Mouse (Mus musculus) hindbrain, embryonic 15.5 days (tissue): Measurements from ENCODE around the gene Hist1h2bk. TPM values are rescaled to one million over a fixed set of nuclear protein-coding genes. Genes with fewer than 3 reads are reported as not detected.
"Not testable (repeated sequence)": the region's sequence is repeated elsewhere in the genome, so short reads cannot be mapped to it uniquely, and the experiment has no call there.

ENCODE experiments used
- ATAC-seq: fragments of 200-750 bp; cut with Nextera tagmentation; 2 replicates; pipeline ENCODE4 v1.8.0; 2017; ENCODE audit warnings: low read depth, moderate number of reproducible peaks, moderate TSS enrichment; ENCODE audit not compliant: low FRiP score
- H3K27ac ChIP-seq: fragments of 300-500 bp; sonication (generic); replicated peaks from 2 replicates; pipeline ENCODE4 v1.5.1; 2015; ENCODE audit warnings: mild to moderate bottlenecking, inconsistent platforms
- H3K27me3 ChIP-seq: fragments of 300-500 bp; sonication (generic); 2 replicates; pipeline ENCODE4 v1.6.1; 2015; ENCODE audit warnings: control low read depth, inconsistent platforms
- H3K36me3 ChIP-seq: fragments of 300-500 bp; sonication (generic); 2 replicates; pipeline ENCODE4 v1.6.1; 2015; ENCODE audit warnings: control low read depth, inconsistent platforms
- H3K4me1 ChIP-seq: fragments of 300-500 bp; sonication (generic); replicated peaks from 2 replicates; pipeline ENCODE4 v1.6.1; 2015; ENCODE audit warnings: control low read depth, inconsistent platforms
- H3K4me2 ChIP-seq: fragments of 300-500 bp; sonication (generic); 2 replicates; pipeline ENCODE4 v1.6.1; 2015; ENCODE audit warnings: moderate library complexity, mild to moderate bottlenecking, inconsistent platforms
- H3K4me3 ChIP-seq: fragments of 300-500 bp; sonication (generic); 2 replicates; pipeline ENCODE4 v1.5.1; 2015; ENCODE audit warnings: mild to moderate bottlenecking, inconsistent platforms
- H3K9ac ChIP-seq: fragments of 300-500 bp; sonication (generic); 2 replicates; pipeline ENCODE4 v1.6.1; 2015; ENCODE audit warnings: inconsistent platforms
- H3K9me3 ChIP-seq: fragments of 300-500 bp; sonication (generic); 2 replicates; pipeline ENCODE4 v1.6.1; 2016; ENCODE audit warnings: control low read depth, inconsistent platforms
- WGBS: fragments of 180-500 bp; shearing (Covaris S2); methylation state at CpG from one replicate; pipeline ENCODE4 v1.1.7; 2015; 5-methylcytosine and 5-hydroxymethylcytosine counted together
- polyA plus RNA-seq: library from polyadenylated mRNA; unstranded; fragments of >200 nt; fragmentation: Nextera tagmentation; extraction: Ambion mirVana; gene quantifications from 2 replicates; pipeline ENCODE4 v1.2.1, GENCODE M21; 2015

Gene Hist1h2bk
- polyA plus RNA-seq, 1 experiment from 2014 or later: 1.2 TPM

DNA sequence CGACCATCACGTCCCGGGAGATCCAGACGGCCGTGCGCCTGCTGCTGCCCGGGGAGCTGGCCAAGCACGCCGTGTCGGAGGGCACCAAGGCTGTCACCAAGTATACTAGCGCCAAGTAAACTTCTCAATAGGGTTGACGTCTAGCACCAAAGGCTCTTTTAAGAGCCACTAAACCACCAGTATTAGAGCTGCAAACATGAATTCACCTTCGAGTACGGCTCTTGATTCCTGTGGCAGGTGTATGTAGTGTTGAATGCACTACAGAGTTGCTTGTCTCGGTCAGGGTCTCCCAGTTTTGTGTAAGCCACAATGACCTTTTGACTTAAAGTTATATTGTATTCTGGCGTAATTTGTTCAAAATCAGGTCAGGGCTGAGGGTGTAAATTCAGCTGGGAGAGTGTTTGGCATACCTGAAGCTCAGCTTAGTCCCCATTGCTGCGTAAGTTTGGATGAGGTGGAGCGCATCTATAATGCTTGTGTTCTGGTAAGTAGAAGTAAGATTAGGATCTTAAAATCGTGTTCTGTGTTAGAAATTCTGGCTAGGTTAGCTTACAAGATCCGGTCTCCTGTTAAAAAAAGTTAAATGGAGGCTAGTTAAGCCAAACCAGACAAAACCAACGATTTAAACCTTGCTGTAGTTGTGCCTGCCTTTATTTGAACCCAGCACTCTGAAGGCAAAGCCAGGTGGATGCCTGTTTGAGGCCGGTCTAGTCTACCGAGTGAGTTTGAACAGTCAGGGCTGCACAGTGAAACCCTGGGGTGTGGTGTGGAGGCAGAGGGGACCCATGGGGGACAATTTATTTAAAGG is 683 bp downstream of the Hist1h2bk start:
- H3K9ac ChIP-seq: peak overlapping the region; percentile 30
- H3K36me3 ChIP-seq: no peaks in the 10 kb centered on the region
- no peaks in the 10 kb centered on the region for H3K27me3 ChIP-seq
- peak overlapping the region; percentile 74 for H3K4me2 ChIP-seq
- ATAC-seq: no peak
- no peaks in the 10 kb centered on the region for H3K9me3 ChIP-seq
- 2% methylated on average over 20 of the region's 23 CpGs for WGBS
- H3K4me3 ChIP-seq: peak overlapping the region; percentile 43
- peaks cover 27% of the 10 kb centered on the region for H3K4me1 ChIP-seq
- peak overlapping the region; percentile 54; the same call in 1 of the 2 replicates for H3K27ac ChIP-seq

GRCm38 (mm10) chr13:22036986-22037385 is 1.3 kb downstream of the Hist1h2bk start:
- H3K36me3 ChIP-seq: no peaks in the 10 kb centered on the region
- H3K4me2 ChIP-seq: peak overlapping the region; percentile 74
- no peaks in the 10 kb centered on the region for H3K9me3 ChIP-seq
- peaks cover 34% of the 10 kb centered on the region for H3K4me1 ChIP-seq
- no peak overlapping the region for H3K4me3 ChIP-seq
- H3K9ac ChIP-seq: no peak overlapping the region
- ATAC-seq: no peak
- no peaks in the 10 kb centered on the region for H3K27me3 ChIP-seq
- no peak overlapping the region for H3K27ac ChIP-seq
- 61% methylated on average over 3 of the region's 3 CpGs for WGBS

GRCm38 (mm10) chr13:22037415-22037814 is 1.7 kb downstream of the Hist1h2bk start:
- WGBS: 88% methylated on average over 2 of the region's 2 CpGs

GRCm38 (mm10) chr13:22039364-22039763 is 3.7 kb downstream of the Hist1h2bk start:
- Histone ChIP-seq H3K9ac (no peak overlapping the region), H3K9me3 (no peaks in the 10 kb centered on the region), H3K4me2 (no peak overlapping the region), H3K4me3 (no peak overlapping the region), H3K27ac (no peak overlapping the region), H3K36me3 (no peaks in the 10 kb centered on the region), H3K27me3 (no peaks in the 10 kb centered on the region), H3K4me1 (peaks cover 47% of the 10 kb centered on the region)
- WGBS: 73% methylated on average over 5 of the region's 5 CpGs
- no peak for ATAC-seq

More at GRCm38 (mm10) chr13:22037415-22037814, 1.7 kb downstream of the Hist1h2bk start:
- no peaks in the 10 kb centered on the region for H3K27me3 ChIP-seq
- no peak overlapping the region for H3K4me2 ChIP-seq
- no peak overlapping the region for H3K9ac ChIP-seq
- H3K27ac ChIP-seq: no peak overlapping the region
- H3K4me1 ChIP-seq: peaks cover 38% of the 10 kb centered on the region
- no peak overlapping the region for H3K4me3 ChIP-seq
- ATAC-seq: no peak
- no peaks in the 10 kb centered on the region for H3K9me3 ChIP-seq
- no peaks in the 10 kb centered on the region for H3K36me3 ChIP-seq

- Histone ChIP-seq H3K4me1 (peaks cover 43% of the 10 kb centered on the region), H3K4me3 (peak overlapping the region; percentile 39), H3K9me3 (no peaks in the 10 kb centered on the region), H3K4me2 (peak overlapping the region; percentile 82), H3K27ac (peak overlapping the region; percentile 80), H3K9ac (peak overlapping the region; percentile 37; the same call in 1 of the 2 replicates), H3K36me3 (no peaks in the 10 kb centered on the region), H3K27me3 (no peaks in the 10 kb centered on the region)
- WGBS: 11% methylated on average over 2 of the region's 2 CpGs
- ATAC-seq: no peak
Measured at GRCm38 (mm10) chr13:22039951-22040463, 4.3 kb downstream of the Hist1h2bk start.

DNA sequence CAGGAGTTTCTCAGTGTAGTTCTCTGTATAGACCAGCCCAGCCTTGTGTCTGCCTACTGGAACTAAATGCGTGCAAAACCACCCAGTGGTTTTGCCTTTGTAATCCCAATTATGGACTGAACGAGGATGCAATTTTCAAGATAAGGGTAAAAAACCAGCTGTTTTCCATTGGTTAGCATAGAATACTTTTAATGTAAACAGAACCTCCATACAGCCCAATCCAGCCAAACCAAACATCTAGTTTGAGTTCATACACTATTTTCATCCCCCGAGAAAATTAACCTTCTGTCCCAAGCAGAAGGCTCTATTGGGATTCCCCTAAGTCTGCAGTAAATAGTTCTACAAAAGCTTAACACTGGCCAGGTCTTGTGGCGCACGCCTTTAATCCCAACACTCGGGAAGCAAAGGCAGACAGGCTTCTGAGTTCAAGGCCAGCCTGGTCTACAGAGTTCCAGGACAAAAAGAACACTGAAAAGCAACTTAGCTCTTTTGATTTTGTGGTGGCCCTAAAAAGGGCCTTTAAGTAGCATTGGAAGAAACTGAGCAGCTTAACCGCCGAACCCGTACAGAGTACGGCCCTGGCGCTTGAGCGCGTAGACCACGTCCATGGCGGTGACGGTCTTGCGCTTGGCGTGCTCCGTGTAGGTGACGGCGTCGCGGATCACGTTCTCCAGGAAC is 4.9 kb downstream of the Hist1h2bk start:
- WGBS: under 1% methylated on average over 23 of the region's 24 CpGs
- ATAC-seq: peak; percentile 6; the same call in 1 of the 2 replicates
- peak overlapping the region; percentile 37 for H3K9ac ChIP-seq
- peak overlapping the region; percentile 82 for H3K4me2 ChIP-seq
- H3K4me1 ChIP-seq: peaks cover 43% of the 10 kb centered on the region
- H3K27me3 ChIP-seq: no peaks in the 10 kb centered on the region
- no peaks in the 10 kb centered on the region for H3K36me3 ChIP-seq
- H3K27ac ChIP-seq: peak overlapping the region; percentile 80
- peak overlapping the region; percentile 39 for H3K4me3 ChIP-seq
- H3K9me3 ChIP-seq: no peaks in the 10 kb centered on the region

DNA sequence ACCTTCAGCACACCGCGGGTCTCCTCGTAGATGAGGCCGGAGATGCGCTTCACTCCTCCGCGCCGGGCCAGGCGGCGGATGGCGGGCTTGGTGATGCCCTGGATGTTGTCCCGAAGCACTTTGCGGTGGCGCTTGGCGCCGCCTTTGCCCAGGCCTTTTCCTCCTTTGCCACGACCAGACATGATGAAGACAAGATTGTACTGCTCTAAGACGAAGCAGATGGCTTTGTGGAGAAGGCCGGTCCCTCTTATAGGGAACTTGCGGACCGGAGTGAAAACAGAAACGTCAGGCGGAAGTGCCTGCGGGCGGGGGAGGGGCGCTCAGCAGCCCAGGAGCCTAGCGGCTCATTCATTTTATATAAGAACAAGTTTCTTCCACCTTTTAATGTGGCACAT is 5.5 kb downstream of the Hist1h2bk start, which contains the start of gene Hist1h4i:
TSS of gene Hist1h4i (minus strand) at position 221 of the 395 bp plus-strand sequence.
- Histone ChIP-seq H3K9ac (peak within 1 kb of the TSS; percentile 37), H3K4me2 (peak within 1 kb of the TSS; percentile 82), H3K27ac (peak within 1 kb of the TSS; percentile 80), H3K4me3 (peak within 1 kb of the TSS; percentile 44), H3K4me1 (peaks cover 42% of the 10 kb centered on the region)
- H3K27me3 ChIP-seq, H3K9me3 ChIP-seq, H3K36me3 ChIP-seq: not testable (repeated sequence)
- peak; percentile 71 for ATAC-seq
- under 1% methylated on average over 26 of the region's 27 CpGs for WGBS

DNA sequence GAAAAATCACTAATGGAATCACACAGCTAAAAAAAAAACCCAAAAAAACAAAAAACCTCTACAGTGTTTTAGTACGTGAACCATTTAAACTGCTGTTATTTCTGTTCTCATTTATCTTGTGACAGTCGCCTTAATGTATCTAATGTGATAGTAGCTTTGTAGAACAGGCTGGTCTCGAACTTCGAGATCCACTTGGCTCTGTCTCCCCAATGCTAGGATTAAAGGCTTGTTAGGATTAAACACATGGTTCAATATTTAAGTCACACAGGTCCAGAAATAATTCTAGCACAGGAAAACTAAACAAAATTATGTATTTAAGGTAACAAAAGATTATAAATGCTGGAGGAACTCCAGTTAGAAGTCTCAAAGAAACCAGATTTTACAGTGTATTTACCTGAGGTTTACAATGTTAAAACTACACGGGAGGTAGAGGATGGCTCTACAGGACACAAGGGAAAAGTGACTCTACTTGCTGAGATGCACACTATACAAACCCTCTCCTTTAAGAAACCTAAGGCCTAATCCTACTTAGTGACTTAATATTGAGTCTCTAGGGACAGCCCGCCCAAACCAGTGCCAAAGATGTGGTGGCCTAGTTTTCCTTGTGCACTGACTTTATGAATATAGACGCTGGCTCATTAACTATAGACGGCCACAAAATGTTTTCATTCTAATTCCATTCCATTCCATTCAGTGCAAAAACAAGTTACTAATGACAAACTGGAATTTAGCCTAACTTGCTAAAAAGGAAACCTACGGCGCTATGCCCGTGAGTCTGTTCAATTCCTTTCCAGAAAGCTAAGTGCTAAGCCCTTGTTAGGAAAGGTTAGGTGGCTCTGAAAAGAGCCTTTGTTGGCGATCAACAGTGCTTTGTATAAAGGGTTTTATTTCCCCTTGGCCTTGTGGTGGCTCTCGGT is 6.2 kb downstream of the Hist1h2bk start:
- Histone ChIP-seq H3K27me3 (no peaks in the 10 kb centered on the region), H3K4me2 (peak overlapping the region; percentile 82), H3K4me1 (peaks cover 35% of the 10 kb centered on the region), H3K9ac (no peak overlapping the region), H3K4me3 (peak overlapping the region; percentile 44), H3K36me3 (no peaks in the 10 kb centered on the region), H3K27ac (peak overlapping the region; percentile 71), H3K9me3 (no peaks in the 10 kb centered on the region)
- ATAC-seq: no peak
- WGBS: 2% methylated on average over 13 of the region's 13 CpGs

- Histone ChIP-seq H3K27ac (peak within 1 kb of the TSS; percentile 88), H3K4me3 (peak within 1 kb of the TSS; percentile 44), H3K4me1 (peaks cover 35% of the 10 kb centered on the region), H3K4me2 (peak within 1 kb of the TSS; percentile 82), H3K9ac (peak within 1 kb of the TSS; percentile 44)
- not testable (repeated sequence) for H3K9me3 ChIP-seq, H3K36me3 ChIP-seq, H3K27me3 ChIP-seq
- under 1% methylated on average over 51 of the region's 80 CpGs for WGBS
- ATAC-seq: peak; percentile 95
Measured at GRCm38 (mm10) chr13:22042568-22043502, 7.2 kb downstream of the Hist1h2bk start, which contains the start of the genes Hist1h2ag and Hist1h2bj. Gene Hist1h2ag (minus strand): TSS chr13:22042944. Gene Hist1h2bj (plus strand): TSS chr13:22043214.

GRCm38 (mm10) chr13:22043503-22044431 is 8.1 kb downstream of the Hist1h2bk start:
- peak; percentile 9 for ATAC-seq
- H3K9me3 ChIP-seq: no peaks in the 10 kb centered on the region
- H3K27ac ChIP-seq: peak overlapping the region; percentile 88
- peaks cover 35% of the 10 kb centered on the region for H3K4me1 ChIP-seq
- H3K36me3 ChIP-seq: no peaks in the 10 kb centered on the region
- H3K27me3 ChIP-seq: no peaks in the 10 kb centered on the region
- H3K4me3 ChIP-seq: peak overlapping the region; percentile 44
- H3K9ac ChIP-seq: peak overlapping the region; percentile 44
- 1% methylated on average over 10 of the region's 14 CpGs for WGBS
- peak overlapping the region; percentile 82 for H3K4me2 ChIP-seq
